Mouse (Mus musculus) layer of hippocampus, adult 18-20 months (tissue): ENCODE results near the gene Eif4h. TPM values are rescaled to one million over a fixed set of nuclear protein-coding genes. Genes with fewer than 3 reads are reported as not detected.

Source experiments
- DNase-seq, 2 experiments: peaks; one replicate each; pipeline ENCODE4 v3.0.0; 2022; ENCODE audit warnings: low spot score in 2 of 2
- microRNA-seq, 2 experiments: library from miRNA; unstranded; fragments of <30 nt; microRNA quantifications; one replicate each; pipeline ENCODE4 v1.2.0; 2021
- total RNA-seq, 2 experiments: library from RNA; stranded (reverse); gene quantifications; 2 replicates each; pipeline ENCODE4 v1.2.3; 2021

Gene Eif4h
- total RNA-seq, 2 experiments from 2014 or later = 295 to 322 TPM

- peak in 1 of 2 experiments; percentile 46 for DNase-seq
Measured at GRCm38 (mm10) chr5:134571730-134572507, 67.4 kb downstream of the Eif4h start.

Small RNA genes within 50 kb of the gene (microRNA-seq; reads per million reads assigned to microRNA genes)
- gene Mir7228 = 0 reads per million in 2 experiments

Other genes starting within 250 kb of the Eif4h start
- gene Gtf2ird1, start 182.8 kb downstream of the Eif4h start, total RNA-seq = 10 to 100 TPM; 19.8 to 27.3 TPM
- 100 to 1,000 TPM; 106 to 107 TPM for gene Clip2, start 87.1 kb downstream of the Eif4h start, total RNA-seq
- gene Syna, start 79.3 kb downstream of the Eif4h start, total RNA-seq = 1 to 10 TPM; 3.8 to 4.3 TPM
- gene Rfc2, start 58.1 kb downstream of the Eif4h start, total RNA-seq = 10 to 100 TPM; 49.3 to 57.6 TPM
- gene Lat2, start 24.5 kb downstream of the Eif4h start, total RNA-seq = 1 to 10 TPM; 1.8 to 3.9 TPM
- 10 to 100 TPM; 39.9 to 44.8 TPM for gene Limk1, start 49.1 kb upstream of the Eif4h start, total RNA-seq
- 1 to 10 TPM; 7.1 to 8.2 TPM for gene Eln, start 107.8 kb upstream of the Eif4h start, total RNA-seq